14 mouse cellular contexts compared by ENCODE assay signal in genomic region chr13:83880305-83880704, GRCm38 (mm10).
DNase-seq lines count a peak whose midpoint lies in the region; ATAC-seq lines count a peak whose summit lies in the region.
"Had no signal": no experiment of that assay in that cellular context is flagged by ENCODE, and none has a peak within 500 bp of the region (broad histone marks: within the 10 kb centered on the region; RNA-seq: fewer than 3 reads in every experiment).

No protein-coding gene starts in this region.

- 3% methylated on average over 2 of the region's 2 CpGs for WGBS in forebrain, embryonic 13.5 days
- 56% methylated on average over 2 of the region's 2 CpGs for WGBS in midbrain, embryonic 10.5 days

- peak; percentile 70 for ATAC-seq in forebrain, embryonic 13.5 days
- ATAC-seq: intestine, postnatal 0 days had no signal

- H3K4me1 ChIP-seq in forebrain, embryonic 13.5 days: peaks cover 45% of the 10 kb centered on the region
- H3K4me1 ChIP-seq in midbrain, embryonic 10.5 days: peaks cover 50% of the 10 kb centered on the region
- H3K4me1 ChIP-seq: heart, embryonic 15.5 days had no signal

- peak overlapping the region; percentile 68 for H3K27ac ChIP-seq in forebrain, embryonic 13.5 days
- peak overlapping the region; percentile 76; the same call in 1 of the 2 replicates for H3K27ac ChIP-seq in midbrain, embryonic 10.5 days (replicated peaks)
- H3K27ac ChIP-seq: heart, embryonic 15.5 days had no signal

- no peaks in the 10 kb centered on the region for H3K9me3 ChIP-seq in forebrain, embryonic 13.5 days (replicated peaks)
- H3K9me3 ChIP-seq in midbrain, embryonic 10.5 days (replicated peaks): no peaks in the 10 kb centered on the region
- H3K9me3 ChIP-seq: heart, embryonic 15.5 days had no signal

- H3K4me2 ChIP-seq in forebrain, embryonic 13.5 days: 0 out of 2 replicates have a peak overlapping the region, but pooled peaks have one; percentile 5
- H3K4me2 ChIP-seq: heart, embryonic 15.5 days; lung, embryonic 14.5 days had no signal

- no peaks in the 10 kb centered on the region for H3K36me3 ChIP-seq in forebrain, embryonic 13.5 days (ENCODE audit: poor library complexity, severe bottlenecking)
- no peaks in the 10 kb centered on the region for H3K36me3 ChIP-seq in midbrain, embryonic 10.5 days
- H3K36me3 ChIP-seq: heart, embryonic 15.5 days had no signal

- peak; percentile 42 to 61 for DNase-seq in cerebellum, postnatal 25 days
- no peak for DNase-seq in cerebellum, adult 11 months
- DNase-seq in midbrain, embryonic 10.5 days (ENCODE audit: low spot score): peak; percentile 23
- peak; percentile 65 for DNase-seq in retina, postnatal 1 day
- DNase-seq in frontal cortex, postnatal 10 days (ENCODE audit: low spot score in 2 of 2): no peak
- no peak for DNase-seq in lung, postnatal 10 days
- no peak for DNase-seq in urinary bladder, postnatal 10 days (ENCODE audit: low spot score)
- DNase-seq: adrenal gland, postnatal 10 days; cerebellum, adult 18-20 months; layer of hippocampus, adult 9-11 months; lung, embryonic 14.5 days had no signal

- no peak overlapping the region for H3K4me3 ChIP-seq in forebrain, embryonic 13.5 days
- no peak overlapping the region for H3K4me3 ChIP-seq in midbrain, embryonic 10.5 days
- H3K4me3 ChIP-seq: heart, embryonic 15.5 days had no signal

- no peaks in the 10 kb centered on the region for H3K27me3 ChIP-seq in forebrain, embryonic 13.5 days
- H3K27me3 ChIP-seq in midbrain, embryonic 10.5 days (ENCODE audit: low read depth, poor library complexity, severe bottlenecking): no peaks in the 10 kb centered on the region
- H3K27me3 ChIP-seq: heart, embryonic 15.5 days had no signal

- peak overlapping the region; percentile 38; the same call in 1 of the 2 replicates for H3K9ac ChIP-seq in forebrain, embryonic 13.5 days
- H3K9ac ChIP-seq: heart, embryonic 15.5 days; lung, embryonic 14.5 days had no signal

Comparison
In these comparisons a context has a peak if more than half of its experiments do, and no peak if none do; other contexts are left out.
1. DNase-seq: peak in cerebellum, postnatal 25 days (2 of 2), midbrain, embryonic 10.5 days (single experiment) and retina, postnatal 1 day (single experiment); none in cerebellum, adult 11 months (single experiment), frontal cortex, postnatal 10 days (0 of 2), lung, postnatal 10 days (single experiment) and urinary bladder, postnatal 10 days (single experiment).